Mouse (Mus musculus): Measurements from ENCODE around the gene Rnf220.
A peak's percentile ranks its signal among the peaks of the same experiment; 100 is the strongest.

Gene Rnf220

GRCm38 (mm10) chr4:117302027-117302806 is 194.6 kb downstream of the Rnf220 start:
- DNase-seq (ENCODE audit: low read depth) = no peak

- DNase-seq (ENCODE audit: low read depth) = no peak
These were observed 196.9 kb downstream of the Rnf220 start for GRCm38 (mm10) chr4:117299921-117300320.

- DNase-seq (ENCODE audit: low read depth) = no peak
These were observed 199.0 kb downstream of the Rnf220 start for GRCm38 (mm10) chr4:117297819-117298218.

GRCm38 (mm10) chr4:117296849-117297593 is 199.8 kb downstream of the Rnf220 start:
- no peak for DNase-seq (ENCODE audit: low read depth)

- DNase-seq (ENCODE audit: low read depth) = no peak
These were observed 205.2 kb downstream of the Rnf220 start for GRCm38 (mm10) chr4:117291696-117292095.

- DNase-seq (ENCODE audit: low read depth) = peak; percentile 40
These were observed 207.7 kb downstream of the Rnf220 start for GRCm38 (mm10) chr4:117288927-117289801.

- DNase-seq (ENCODE audit: low read depth) = no peak
These were observed 208.4 kb downstream of the Rnf220 start for GRCm38 (mm10) chr4:117288277-117288926.

GRCm38 (mm10) chr4:117284363-117284762 is 212.5 kb downstream of the Rnf220 start:
- no peak for DNase-seq (ENCODE audit: low read depth)

- no peak for DNase-seq (ENCODE audit: low read depth)
These were observed 213.3 kb downstream of the Rnf220 start for GRCm38 (mm10) chr4:117283271-117284191.

- DNase-seq (ENCODE audit: low read depth) = no peak
These were observed 215.6 kb downstream of the Rnf220 start for GRCm38 (mm10) chr4:117281090-117281845.

GRCm38 (mm10) chr4:117280397-117280930 is 216.4 kb downstream of the Rnf220 start:
- no peak for DNase-seq (ENCODE audit: low read depth)

- DNase-seq (ENCODE audit: low read depth) = no peak
These were observed 217.6 kb downstream of the Rnf220 start for GRCm38 (mm10) chr4:117279253-117279642.

GRCm38 (mm10) chr4:117278381-117279252 is 218.2 kb downstream of the Rnf220 start:
- DNase-seq (ENCODE audit: low read depth) = no peak

GRCm38 (mm10) chr4:117277687-117278086 is 219.2 kb downstream of the Rnf220 start:
- no peak for DNase-seq (ENCODE audit: low read depth)

- DNase-seq (ENCODE audit: low read depth) = no peak
These were observed 219.8 kb downstream of the Rnf220 start for GRCm38 (mm10) chr4:117277021-117277420.

GRCm38 (mm10) chr4:117276281-117276711 is 220.6 kb downstream of the Rnf220 start:
- DNase-seq (ENCODE audit: low read depth) = no peak

GRCm38 (mm10) chr4:117274720-117275119 is 222.1 kb downstream of the Rnf220 start:
- no peak for DNase-seq (ENCODE audit: low read depth)

GRCm38 (mm10) chr4:117272459-117272858 is 224.4 kb downstream of the Rnf220 start:
- no peak for DNase-seq (ENCODE audit: low read depth)

- DNase-seq (ENCODE audit: low read depth) = no peak
These were observed 226.6 kb downstream of the Rnf220 start for GRCm38 (mm10) chr4:117270278-117270677.
